Mouse (Mus musculus) MEL (cell line): ENCODE results near the gene Smtn. TPM values are rescaled to one million over a fixed set of nuclear protein-coding genes. Genes with fewer than 3 reads are reported as not detected.

ENCODE experiments used
- DNase-seq: peaks from one replicate; pipeline ENCODE4 v3.0.0; 2011; ENCODE audit warnings: low read depth, low spot score
- H3K27ac ChIP-seq: 2 replicates; pipeline ENCODE4 v1.5.1; 2012; ENCODE audit warnings: low read depth, mild to moderate bottlenecking, control low read depth, low read length, moderate library complexity; ENCODE audit not compliant: control insufficient read depth
- H3K27me3 ChIP-seq, 2 experiments: fragments of 150-350 bp in 1 of 2; sonication (generic) in 1 of 2; 2 replicates each; pipeline ENCODE4 v1.6.1; 2012; ENCODE audit warnings: low read length in 2 of 2, mild to moderate bottlenecking in 2 of 2, improper control_type of control experiment in 1 of 2, moderate library complexity in 1 of 2; ENCODE audit not compliant: insufficient read depth in 2 of 2, control insufficient read depth in 1 of 2
- H3K36me3 ChIP-seq, 2 experiments: 2 replicates each; pipeline ENCODE4 v1.6.1; 2012 to 2014; ENCODE audit warnings: low read length in 2 of 2, improper control_type of control experiment in 1 of 2, inconsistent platforms in 1 of 2, mild to moderate bottlenecking in 1 of 2; ENCODE audit not compliant: insufficient read depth in 2 of 2, control insufficient read depth in 1 of 2
- H3K4me1 ChIP-seq, 2 experiments: fragments of 150-350 bp in 1 of 2; sonication (generic) in 1 of 2; 2 replicates each; pipeline ENCODE4 v1.6.1; 2012; ENCODE audit warnings: low read length in 2 of 2, improper control_type of control experiment in 1 of 2, mild to moderate bottlenecking in 1 of 2; ENCODE audit not compliant: insufficient read depth in 2 of 2, control insufficient read depth in 1 of 2
- H3K4me3 ChIP-seq, 2 experiments: fragments of 150-350 bp in 1 of 2; sonication (generic) in 1 of 2; 2 replicates each; pipeline ENCODE4 v1.5.1; 2012; ENCODE audit warnings: low read depth in 2 of 2, low read length in 2 of 2, mild to moderate bottlenecking in 2 of 2, moderate library complexity in 2 of 2, control low read depth in 1 of 2, improper control_type of control experiment in 1 of 2; ENCODE audit not compliant: control insufficient read depth in 1 of 2, insufficient read depth in 1 of 2
- H3K79me2 ChIP-seq: 2 replicates; pipeline ENCODE4 v1.6.1; 2012; ENCODE audit warnings: mild to moderate bottlenecking, low read length, moderate library complexity; ENCODE audit not compliant: control insufficient read depth, poor library complexity, insufficient read depth
- H3K9ac ChIP-seq: 2 replicates; pipeline ENCODE4 v1.6.1; 2012; ENCODE audit warnings: low read depth, mild to moderate bottlenecking, control low read depth, low read length, moderate library complexity; ENCODE audit not compliant: control insufficient read depth, poor library complexity, severe bottlenecking
- H3K9me3 ChIP-seq: fragments of 150-350 bp; sonication (generic); replicated peaks from 2 replicates; pipeline ENCODE4 v1.6.1; 2012; ENCODE audit warnings: mild to moderate bottlenecking, low read length, improper control_type of control experiment, moderate library complexity; ENCODE audit not compliant: insufficient read depth
- CHD1 ChIP-seq: IDR thresholded peaks from 2 replicates; pipeline ENCODE4 v1.6.1; 2012; ENCODE audit warnings: low read depth, mild to moderate bottlenecking, inconsistent platforms, low read length, improper control_type of control experiment
- CHD2 ChIP-seq: IDR thresholded peaks from 2 replicates; pipeline ENCODE4 v1.6.1; 2011; ENCODE audit warnings: low read length, improper control_type of control experiment
- CTCF ChIP-seq, 3 experiments: IDR thresholded peaks in 2 of 3; conservative IDR thresholded peaks in 1 of 3; 2 replicates each; pipeline ENCODE4 v1.5.1; 2011 to 2012; ENCODE audit warnings: low read length in 3 of 3, low read depth in 2 of 3, mild to moderate bottlenecking in 2 of 3, improper control_type of control experiment in 1 of 3, inconsistent platforms in 1 of 3, mixed read lengths in 1 of 3, moderate library complexity in 1 of 3; ENCODE audit not compliant: control insufficient read depth in 1 of 3, insufficient read depth in 1 of 3, poor library complexity in 1 of 3, severe bottlenecking in 1 of 3
- EP300 ChIP-seq, 2 experiments: IDR thresholded peaks; 2 replicates each; pipeline ENCODE4 v1.6.1; 2011; ENCODE audit warnings: improper control_type of control experiment in 2 of 2, low read length in 2 of 2, low read depth in 1 of 2, mild to moderate bottlenecking in 1 of 2
- GABPA ChIP-seq: IDR thresholded peaks from 2 replicates; pipeline ENCODE4 v1.6.1; 2012; ENCODE audit warnings: low read depth, mild to moderate bottlenecking, inconsistent platforms, low read length, improper control_type of control experiment, moderate library complexity
- GATA1 ChIP-seq: IDR thresholded peaks from 2 replicates; pipeline ENCODE4 v1.6.1; 2011; ENCODE audit warnings: low read depth, low read length, improper control_type of control experiment
- HCFC1 ChIP-seq: IDR thresholded peaks from 2 replicates; pipeline ENCODE4 v1.6.1; 2012; ENCODE audit warnings: low read depth, mild to moderate bottlenecking, inconsistent platforms, low read length, improper control_type of control experiment, moderate library complexity
- JUND ChIP-seq: IDR thresholded peaks from 2 replicates; pipeline ENCODE4 v1.6.1; 2011; ENCODE audit warnings: low read depth, mild to moderate bottlenecking, improper control_type of control experiment, low read length
- MAFK ChIP-seq: IDR thresholded peaks from 2 replicates; pipeline ENCODE4 v1.6.1; 2011; ENCODE audit warnings: low read depth, mild to moderate bottlenecking, low read length, improper control_type of control experiment, borderline replicate concordance
- MEF2A ChIP-seq: IDR thresholded peaks from 2 replicates; pipeline ENCODE4 v1.6.1; 2014; ENCODE audit warnings: low read depth, mild to moderate bottlenecking, inconsistent platforms, low read length, improper control_type of control experiment; ENCODE audit not compliant: poor library complexity, insufficient replicate concordance, severe bottlenecking; ENCODE audit errors: extremely low read depth
- MYB ChIP-seq: IDR thresholded peaks from 2 replicates; pipeline ENCODE4 v1.6.1; 2011; ENCODE audit warnings: mild to moderate bottlenecking, low read depth, low read length, improper control_type of control experiment
- MYC ChIP-seq: IDR thresholded peaks from 2 replicates; pipeline ENCODE4 v1.6.1; 2011; ENCODE audit warnings: low read depth, mild to moderate bottlenecking, low read length, improper control_type of control experiment, moderate library complexity
- NELFE ChIP-seq: IDR thresholded peaks from 2 replicates; pipeline ENCODE4 v1.6.1; 2011; ENCODE audit warnings: low read depth, low read length, improper control_type of control experiment
- NRF1 ChIP-seq: IDR thresholded peaks from 2 replicates; pipeline ENCODE4 v1.6.1; 2014; ENCODE audit warnings: low read depth, mild to moderate bottlenecking, inconsistent platforms, low read length, improper control_type of control experiment, moderate library complexity; ENCODE audit not compliant: poor library complexity, insufficient read depth, severe bottlenecking
- POLR2A ChIP-seq, 2 experiments: IDR thresholded peaks; 2 replicates each; pipeline ENCODE4 v1.6.1; 2011 to 2012; ENCODE audit warnings: low read length in 2 of 2, mild to moderate bottlenecking in 2 of 2, control low read depth in 1 of 2, improper control_type of control experiment in 1 of 2, low read depth in 1 of 2, moderate library complexity in 1 of 2; ENCODE audit not compliant: control insufficient read depth in 1 of 2, insufficient read depth in 1 of 2, poor library complexity in 1 of 2
- POLR2AphosphoS2 ChIP-seq: IDR thresholded peaks from 2 replicates; pipeline ENCODE4 v1.6.1; 2011; ENCODE audit warnings: low read length, improper control_type of control experiment
- POLR2AphosphoS5 ChIP-seq: IDR thresholded peaks from 2 replicates; pipeline ENCODE4 v1.6.1; 2012; ENCODE audit warnings: low read depth, borderline replicate concordance, mild to moderate bottlenecking, inconsistent platforms, low read length, moderate library complexity, mixed read lengths
- RCOR1 ChIP-seq: IDR thresholded peaks from 2 replicates; pipeline ENCODE4 v1.6.1; 2012; ENCODE audit warnings: low read depth, mild to moderate bottlenecking, inconsistent platforms, low read length, improper control_type of control experiment
- SIN3A ChIP-seq: IDR thresholded peaks from 2 replicates; pipeline ENCODE4 v1.6.1; 2012; ENCODE audit warnings: low read length, improper control_type of control experiment, inconsistent platforms
- SMC3 ChIP-seq: IDR thresholded peaks from 2 replicates; pipeline ENCODE4 v1.6.1; 2011; ENCODE audit warnings: low read depth, low read length, improper control_type of control experiment
- TAL1 ChIP-seq: IDR thresholded peaks from 2 replicates; pipeline ENCODE4 v1.6.1; 2012; ENCODE audit warnings: mild to moderate bottlenecking, inconsistent platforms, low read length, moderate library complexity, mixed read lengths
- TBP ChIP-seq: IDR thresholded peaks from 2 replicates; pipeline ENCODE4 v1.8.0; 2011; ENCODE audit warnings: low read depth, low read length, improper control_type of control experiment
- ZKSCAN1 ChIP-seq: IDR thresholded peaks from 2 replicates; pipeline ENCODE4 v1.6.1; 2012; ENCODE audit warnings: low read depth, mild to moderate bottlenecking, inconsistent platforms, low read length, improper control_type of control experiment, moderate library complexity
- ZMIZ1 ChIP-seq: IDR thresholded peaks from 2 replicates; pipeline ENCODE4 v1.6.1; 2012; ENCODE audit warnings: low read depth, mild to moderate bottlenecking, inconsistent platforms, low read length, improper control_type of control experiment, moderate library complexity
- polyA plus RNA-seq, 2 experiments: library from polyadenylated mRNA; stranded (reverse) in 1 of 2; unstranded in 1 of 2; fragments of >175 nt in 1 of 2; fragments of >200 nt in 1 of 2; gene quantifications; 2 replicates each; pipeline versions ENCODE4 v1.2.1 to v1.2.4; 2012; ENCODE audit warnings: low replicate concordance in 2 of 2, low read depth in 1 of 2; ENCODE audit not compliant: insufficient read length in 2 of 2, insufficient read depth in 1 of 2, missing spikeins in 1 of 2
- total RNA-seq: library from RNA; depleted of rRNA; stranded (reverse); fragments of 300-350 nt; gene quantifications from 2 replicates; pipeline ENCODE4 v1.2.3, GENCODE M21; 2012

Gene Smtn
- total and polyA plus RNA-seq, 3 experiments: 203 to 370 TPM; not detected in 1

- H3K27me3 ChIP-seq: no peaks in the 10 kb centered on the region
- TF ChIP-seq TAL1 (no peak), GATA1 (no peak), SIN3A (0 out of 2 replicates have a peak, but pooled peaks have one; percentile 12), POLR2AphosphoS2 (peak; percentile 9), POLR2A (IDR thresholded peaks at IDR 0.05; ENCODE audit: control insufficient read depth in 1 of 2, insufficient read depth in 1 of 2, low read depth in 1 of 2, low read length in 2 of 2, poor library complexity in 1 of 2) (peak; percentile 7 to 36; a peak in 1 of 4 replicates), MEF2A (no peak), POLR2AphosphoS5 (peak; percentile 70; the same call in 1 of the 2 replicates)
- H3K4me1 ChIP-seq: peaks cover 0 to 46% of the 10 kb centered on the region in 2 experiments; a peak in 2 of 4 replicates
- peaks cover 15% of the 10 kb centered on the region for H3K79me2 ChIP-seq
- H3K4me3 ChIP-seq: no peak overlapping the region
- H3K36me3 ChIP-seq: peaks cover 11 to 23% of the 10 kb centered on the region in 2 experiments; a peak in 3 of 4 replicates
- no peak overlapping the region for H3K27ac ChIP-seq
- peak; percentile 59 for DNase-seq
- H3K9ac ChIP-seq: no peak overlapping the region
- H3K9me3 ChIP-seq: no peaks in the 10 kb centered on the region
Observed at GRCm38 (mm10) chr11:3519756-3520398, 20.5 kb downstream of the Smtn start.

GRCm38 (mm10) chr11:3519051-3519726 lies 21.2 kb downstream of the Smtn start:
- no peaks in the 10 kb centered on the region for H3K9me3 ChIP-seq
- peaks cover 0 to 46% of the 10 kb centered on the region in 2 experiments; a peak in 2 of 4 replicates for H3K4me1 ChIP-seq
- H3K27ac ChIP-seq: peak overlapping the region; percentile 68
- peaks cover 8% of the 10 kb centered on the region for H3K79me2 ChIP-seq
- no peaks in the 10 kb centered on the region for H3K27me3 ChIP-seq
- peak; percentile 72 for DNase-seq
- TF ChIP-seq TBP (0 out of 2 replicates have a peak, but pooled peaks have one; percentile 6), POLR2A (IDR thresholded peaks at IDR 0.05; ENCODE audit: control insufficient read depth in 1 of 2, insufficient read depth in 1 of 2, low read depth in 1 of 2, low read length in 2 of 2, poor library complexity in 1 of 2) (peak; percentile 4 to 21; a peak in 2 of 4 replicates), MAFK (peak; percentile 55; the same call in 1 of the 2 replicates), HCFC1 (0 out of 2 replicates have a peak, but pooled peaks have one; percentile 16), EP300 (IDR thresholded peaks at IDR 0.05; ENCODE audit: low read depth in 1 of 2, low read length in 2 of 2) (0 out of 4 replicates have a peak, but pooled peaks of 1 of the 2 experiments have one; percentile 20), MYB (peak; percentile 16; the same call in 1 of the 2 replicates), GATA1 (no peak), GABPA (no peak), POLR2AphosphoS5 (0 out of 2 replicates have a peak, but pooled peaks have one; percentile 56), RCOR1 (0 out of 2 replicates have a peak, but pooled peaks have one; percentile 23), NELFE (0 out of 2 replicates have a peak, but pooled peaks have one; percentile 7), ZMIZ1 (peak; percentile 20; the same call in 1 of the 2 replicates), MYC (no peak), MEF2A (peak; percentile 21; the same call in 1 of the 2 replicates), SMC3 (peak; percentile 12; the same call in 1 of the 2 replicates), CTCF (IDR thresholded peaks at IDR 0.05 in 2 of 3, conservative IDR thresholded peaks at IDR 0.05 in 1 of 3; ENCODE audit: control insufficient read depth in 1 of 3, insufficient read depth in 1 of 3, low read depth in 2 of 3, low read length in 3 of 3, poor library complexity in 1 of 3, severe bottlenecking in 1 of 3) (no peak), CHD1 (0 out of 2 replicates have a peak, but pooled peaks have one; percentile 62), CHD2 (0 out of 2 replicates have a peak, but pooled peaks have one; percentile 10), ZKSCAN1 (0 out of 2 replicates have a peak, but pooled peaks have one; percentile 38), NRF1 (no peak), JUND (0 out of 2 replicates have a peak, but pooled peaks have one; percentile 41)
- TF ChIP-seq, all 39 proteins: peak for 16
- no peak overlapping the region for H3K4me3 ChIP-seq
- H3K36me3 ChIP-seq: peaks cover 11 to 23% of the 10 kb centered on the region in 2 experiments; a peak in 3 of 4 replicates
- H3K9ac ChIP-seq: no peak overlapping the region
